Mouse (Mus musculus): ENCODE measurements around the gene Clstn1.
"Not testable (repeated sequence)": the region's sequence is repeated elsewhere in the genome, so short reads cannot be mapped to it uniquely, and the experiment has no call there.

The Clstn1 gene

GRCm38 (mm10) chr4:149599549-149599948, 13.3 kb downstream of the Clstn1 start:
- no peak for ATAC-seq (ENCODE audit: low TSS enrichment)

GRCm38 (mm10) chr4:149600130-149600529, 13.9 kb downstream of the Clstn1 start:
- no peak for ATAC-seq (ENCODE audit: low TSS enrichment)

GRCm38 (mm10) chr4:149601484-149601883, 15.2 kb downstream of the Clstn1 start:
- ATAC-seq (ENCODE audit: low TSS enrichment): no peak

GRCm38 (mm10) chr4:149602236-149602635, 16.0 kb downstream of the Clstn1 start:
- 0 out of 2 replicates have a peak, but pooled peaks have one; percentile 22 for ATAC-seq (ENCODE audit: low TSS enrichment)

GRCm38 (mm10) chr4:149603860-149604259, 17.6 kb downstream of the Clstn1 start:
- ATAC-seq (ENCODE audit: low TSS enrichment): no peak

- ATAC-seq (ENCODE audit: low TSS enrichment): no peak
Measured at GRCm38 (mm10) chr4:149604518-149604917, 18.2 kb downstream of the Clstn1 start.

- ATAC-seq (ENCODE audit: low TSS enrichment): peak; percentile 41; the same call in 1 of the 2 replicates
Measured at GRCm38 (mm10) chr4:149606056-149606455, 19.8 kb downstream of the Clstn1 start.

- no peak for ATAC-seq (ENCODE audit: low TSS enrichment)
Measured at GRCm38 (mm10) chr4:149606766-149607358, 20.6 kb downstream of the Clstn1 start.

- no peak for ATAC-seq (ENCODE audit: low TSS enrichment)
Measured at GRCm38 (mm10) chr4:149607591-149608308, 21.5 kb downstream of the Clstn1 start.

- no peak for ATAC-seq (ENCODE audit: low TSS enrichment)
Measured at GRCm38 (mm10) chr4:149608309-149608638, 22.0 kb downstream of the Clstn1 start.

- ATAC-seq (ENCODE audit: low TSS enrichment): peak; percentile 61
Measured at GRCm38 (mm10) chr4:149609256-149610025, 23.2 kb downstream of the Clstn1 start.

- no peak for ATAC-seq (ENCODE audit: low TSS enrichment)
Measured at GRCm38 (mm10) chr4:149611376-149612044, 25.2 kb downstream of the Clstn1 start.

- not testable (repeated sequence) for ATAC-seq (ENCODE audit: low TSS enrichment)
Measured at GRCm38 (mm10) chr4:149613497-149613896, 27.2 kb downstream of the Clstn1 start.

GRCm38 (mm10) chr4:149614869-149615268, 28.6 kb downstream of the Clstn1 start:
- no peak for ATAC-seq (ENCODE audit: low TSS enrichment)

- not testable (repeated sequence) for ATAC-seq (ENCODE audit: low TSS enrichment)
Measured at GRCm38 (mm10) chr4:149616999-149617398, 30.7 kb downstream of the Clstn1 start.

- no peak for ATAC-seq (ENCODE audit: low TSS enrichment)
Measured at GRCm38 (mm10) chr4:149619988-149620387, 33.7 kb downstream of the Clstn1 start.

GRCm38 (mm10) chr4:149621286-149621685, 35.0 kb downstream of the Clstn1 start:
- no peak for ATAC-seq (ENCODE audit: low TSS enrichment)

GRCm38 (mm10) chr4:149623711-149624110, 37.4 kb downstream of the Clstn1 start:
- 0 out of 2 replicates have a peak, but pooled peaks have one; percentile 18 for ATAC-seq (ENCODE audit: low TSS enrichment)

- no peak for ATAC-seq (ENCODE audit: low TSS enrichment)
Measured at GRCm38 (mm10) chr4:149626809-149627208, 40.5 kb downstream of the Clstn1 start.

GRCm38 (mm10) chr4:149628372-149628771, 42.1 kb downstream of the Clstn1 start:
- ATAC-seq (ENCODE audit: low TSS enrichment): peak; percentile 53

- ATAC-seq (ENCODE audit: low TSS enrichment): no peak
Measured at GRCm38 (mm10) chr4:149628810-149629209, 42.5 kb downstream of the Clstn1 start.

- no peak for ATAC-seq (ENCODE audit: low TSS enrichment)
Measured at GRCm38 (mm10) chr4:149632670-149633307, 46.5 kb downstream of the Clstn1 start.
